Mouse (Mus musculus) liver, embryonic 12.5 days (tissue): ENCODE measurements at regions not wholly inside any gene's neighbourhood (a gene's known extent, or its start where the extent isn't known, plus 50 kb on each side); places are given as distances from the start of the nearest gene placed in this dataset.

Experiments
- ATAC-seq: fragments of 200-750 bp; cut with Nextera tagmentation; 2 replicates; pipeline ENCODE4 v1.8.0; 2017; ENCODE audit warnings: moderate number of reproducible peaks, mild to moderate bottlenecking, moderate library complexity
- H3K27ac ChIP-seq: fragments of 300-500 bp; sonication (generic); 2 replicates; pipeline ENCODE4 v1.5.1; 2016; ENCODE audit warnings: mild to moderate bottlenecking
- H3K27me3 ChIP-seq: fragments of 300-500 bp; sonication (generic); replicated peaks from 2 replicates; pipeline ENCODE4 v1.6.1; 2016; ENCODE audit warnings: mild to moderate bottlenecking, moderate library complexity
- H3K36me3 ChIP-seq: fragments of 300-500 bp; sonication (generic); 2 replicates; pipeline ENCODE4 v1.6.1; 2016; ENCODE audit warnings: mild to moderate bottlenecking, moderate library complexity
- H3K4me1 ChIP-seq: fragments of 300-500 bp; sonication (generic); 2 replicates; pipeline ENCODE4 v1.6.1; 2016
- H3K4me2 ChIP-seq: fragments of 300-500 bp; sonication (generic); 2 replicates; pipeline ENCODE4 v1.6.1; 2016; ENCODE audit warnings: mild to moderate bottlenecking, moderate library complexity
- H3K4me3 ChIP-seq: fragments of 300-500 bp; sonication (generic); 2 replicates; pipeline ENCODE4 v1.5.1; 2016; ENCODE audit warnings: mild to moderate bottlenecking, moderate library complexity
- H3K9ac ChIP-seq: fragments of 300-500 bp; sonication (generic); 2 replicates; pipeline ENCODE4 v1.6.1; 2016; ENCODE audit warnings: mild to moderate bottlenecking, moderate library complexity
- H3K9me3 ChIP-seq: fragments of 300-500 bp; sonication (generic); replicated peaks from 2 replicates; pipeline ENCODE4 v1.6.1; 2016; ENCODE audit warnings: mild to moderate bottlenecking, moderate library complexity
- WGBS: fragments of 180-500 bp; shearing (Covaris S2); methylation state at CpG from one replicate; pipeline ENCODE4 v1.1.7; 2016; ENCODE audit not compliant: insufficient replicate concordance; 5-methylcytosine and 5-hydroxymethylcytosine counted together

DNA sequence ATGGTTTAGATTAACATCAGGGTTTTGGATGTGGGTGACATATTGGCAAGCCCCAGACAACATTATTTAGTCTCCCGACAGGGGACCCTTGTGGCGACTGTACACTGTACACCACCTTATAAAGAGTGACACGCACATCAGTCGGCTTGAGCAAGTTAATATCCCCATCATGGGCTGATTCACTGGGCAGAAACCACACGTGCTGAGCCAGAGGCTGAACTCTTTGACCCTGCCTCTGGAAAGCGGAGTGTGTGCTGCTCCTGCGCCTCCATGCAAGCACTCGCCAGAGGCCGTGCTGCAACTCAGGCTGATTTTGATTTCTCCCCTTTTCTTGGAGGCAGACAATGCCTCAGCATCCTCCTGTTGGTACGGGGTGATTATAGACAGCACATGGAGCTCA lies 125.2 kb upstream of the Msx2 start:
- H3K36me3 ChIP-seq = no peaks in the 10 kb centered on the region
- no peak for ATAC-seq
- WGBS = 69% methylated on average over 10 of the region's 10 CpGs
- H3K4me3 ChIP-seq = no peak overlapping the region
- 0 out of 2 replicates have a peak, but pooled peaks cover 4% of the 10 kb centered on the region for H3K27me3 ChIP-seq
- H3K9ac ChIP-seq = no peak overlapping the region
- H3K9me3 ChIP-seq = no peaks in the 10 kb centered on the region
- no peak overlapping the region for H3K4me2 ChIP-seq
- no peak overlapping the region for H3K27ac ChIP-seq
- no peaks in the 10 kb centered on the region for H3K4me1 ChIP-seq

DNA sequence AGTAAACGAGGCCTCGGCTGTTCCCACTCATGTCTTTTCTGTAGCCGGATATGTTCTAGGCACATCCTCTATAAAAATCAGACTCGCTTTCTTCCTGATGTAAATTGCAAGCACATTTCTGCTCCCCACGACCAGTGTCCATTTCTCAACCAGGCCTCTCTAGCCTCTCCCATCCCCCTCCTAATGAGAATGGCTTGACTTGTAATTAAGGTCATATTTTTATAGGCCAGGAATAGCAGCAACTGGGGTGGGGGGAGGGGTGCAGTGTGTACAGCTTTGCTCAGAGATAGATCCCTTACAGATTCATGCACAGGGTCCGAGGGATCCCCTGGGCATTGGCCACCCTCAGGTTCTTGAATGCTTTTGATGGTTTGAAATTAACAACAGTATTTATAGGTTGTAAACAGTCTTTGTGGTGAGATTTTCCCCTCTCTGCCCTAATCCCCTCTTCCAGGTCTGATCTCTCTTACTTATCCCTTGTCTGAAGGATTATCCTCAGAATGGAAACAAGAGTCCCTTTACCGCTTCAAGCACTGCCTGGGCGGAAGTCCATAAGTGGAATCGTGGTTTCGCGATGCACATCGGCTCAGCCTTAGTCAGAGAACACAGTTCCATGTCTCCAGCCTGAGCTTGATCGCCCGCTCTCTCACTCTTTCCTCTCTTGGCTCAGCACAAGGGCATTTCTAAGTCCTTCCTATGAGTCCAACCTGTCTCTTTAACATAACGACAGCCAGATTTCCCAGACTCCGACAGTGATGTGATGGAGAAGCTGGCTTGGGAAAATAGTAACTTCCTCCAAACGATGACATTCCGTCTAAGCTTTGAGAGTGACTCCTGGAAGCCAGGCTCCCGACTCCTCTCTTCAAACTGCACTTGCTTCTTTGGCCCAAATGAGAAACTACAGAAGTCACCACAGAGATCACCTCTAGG lies 124.3 kb upstream of the Msx2 start:
- H3K4me3 ChIP-seq = no peak overlapping the region
- no peaks in the 10 kb centered on the region for H3K9me3 ChIP-seq
- no peaks in the 10 kb centered on the region for H3K27me3 ChIP-seq
- no peaks in the 10 kb centered on the region for H3K36me3 ChIP-seq
- no peak overlapping the region for H3K27ac ChIP-seq
- no peak overlapping the region for H3K9ac ChIP-seq
- WGBS = 74% methylated on average over 19 of the region's 19 CpGs
- no peaks in the 10 kb centered on the region for H3K4me1 ChIP-seq
- ATAC-seq = no peak
- H3K4me2 ChIP-seq = no peak overlapping the region

DNA sequence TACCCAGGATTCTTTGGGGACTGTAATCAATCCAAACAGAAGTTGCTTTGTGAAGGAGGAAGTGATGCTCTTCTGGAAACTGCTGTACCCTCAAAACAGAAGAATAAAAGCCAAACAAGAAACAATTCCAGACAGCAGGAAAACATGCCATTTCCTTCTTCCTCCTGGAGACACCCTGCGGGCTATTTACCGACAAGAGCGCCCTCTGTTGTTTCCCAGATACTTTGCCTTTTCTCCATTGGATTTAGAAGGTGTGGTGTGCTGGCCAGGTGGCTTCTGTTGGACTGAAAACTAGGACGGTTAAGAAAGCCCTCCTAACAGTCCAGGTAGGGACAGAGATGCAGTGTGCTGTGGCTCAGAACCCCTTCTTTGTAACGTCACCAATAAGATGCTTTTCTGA lies 119.9 kb upstream of the Msx2 start:
- Histone ChIP-seq H3K27ac (no peak overlapping the region), H3K9me3 (no peaks in the 10 kb centered on the region), H3K4me3 (no peak overlapping the region), H3K27me3 (no peaks in the 10 kb centered on the region), H3K9ac (no peak overlapping the region), H3K4me1 (no peaks in the 10 kb centered on the region), H3K4me2 (no peak overlapping the region), H3K36me3 (no peaks in the 10 kb centered on the region)
- WGBS = 9% methylated on average over 5 of the region's 5 CpGs
- ATAC-seq = no peak

DNA sequence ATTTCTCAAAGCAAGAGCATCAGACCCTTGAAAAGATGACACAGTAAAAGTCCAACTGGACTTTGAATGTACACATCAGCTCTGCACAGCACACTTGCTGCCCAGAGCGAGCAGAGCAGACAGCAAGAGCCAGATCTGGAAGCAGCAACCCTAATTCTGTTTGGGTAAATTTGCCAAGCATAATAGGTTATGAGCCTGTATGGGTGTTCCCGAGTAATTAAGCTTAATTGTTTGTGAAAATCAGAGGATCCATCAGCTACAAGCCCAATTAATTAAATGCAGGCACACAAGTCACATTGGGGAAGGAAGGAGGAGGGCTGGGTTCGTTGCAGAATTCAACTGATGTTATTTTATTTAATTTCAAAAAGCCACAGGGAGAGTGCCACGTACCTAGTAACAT lies 113.9 kb upstream of the Msx2 start:
- H3K36me3 ChIP-seq = no peaks in the 10 kb centered on the region
- H3K27ac ChIP-seq = no peak overlapping the region
- no peaks in the 10 kb centered on the region for H3K4me1 ChIP-seq
- H3K9ac ChIP-seq = no peak overlapping the region
- H3K4me3 ChIP-seq = no peak overlapping the region
- no peaks in the 10 kb centered on the region for H3K9me3 ChIP-seq
- WGBS = 53% methylated on average over 4 of the region's 4 CpGs
- H3K4me2 ChIP-seq = no peak overlapping the region
- H3K27me3 ChIP-seq = no peaks in the 10 kb centered on the region
- ATAC-seq = no peak

DNA sequence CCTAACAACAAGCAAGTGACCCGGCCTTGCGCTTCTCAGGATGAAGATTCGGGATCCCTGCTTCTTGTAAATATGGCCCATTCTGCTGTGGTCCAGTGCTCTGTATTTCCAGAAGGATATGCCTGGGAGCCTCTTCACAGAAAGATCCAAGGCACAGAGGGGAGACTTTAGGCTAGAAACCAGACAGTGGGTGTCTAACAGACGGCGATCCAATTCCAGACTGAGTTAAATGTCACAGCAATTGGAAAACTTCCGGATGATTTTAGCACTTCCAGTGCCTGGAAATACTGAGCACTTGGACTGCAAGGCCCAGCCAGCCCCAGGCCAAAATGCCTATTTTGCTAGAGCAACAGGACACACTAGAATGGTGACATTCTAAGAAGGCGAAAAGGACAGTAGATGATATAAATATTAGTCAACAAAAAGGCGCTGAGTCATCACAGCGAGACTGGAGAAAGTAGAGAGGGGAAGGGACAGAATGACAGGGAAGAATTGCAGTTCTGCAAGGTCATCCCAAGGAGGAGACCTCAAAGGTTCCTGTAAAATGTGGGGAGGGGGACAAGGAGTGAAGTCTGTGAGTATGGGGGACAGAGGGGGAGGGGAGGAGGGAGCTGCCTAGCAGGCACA lies 111.7 kb upstream of the Msx2 start:
- H3K4me1 ChIP-seq = no peaks in the 10 kb centered on the region
- H3K4me2 ChIP-seq = no peak overlapping the region
- no peak overlapping the region for H3K27ac ChIP-seq
- H3K36me3 ChIP-seq = no peaks in the 10 kb centered on the region
- H3K9me3 ChIP-seq = peaks cover 10% of the 10 kb centered on the region; the same call in 1 of the 2 replicates
- H3K27me3 ChIP-seq = no peaks in the 10 kb centered on the region
- WGBS = 67% methylated on average over 9 of the region's 9 CpGs
- no peak overlapping the region for H3K9ac ChIP-seq
- no peak overlapping the region for H3K4me3 ChIP-seq
- ATAC-seq = no peak

DNA sequence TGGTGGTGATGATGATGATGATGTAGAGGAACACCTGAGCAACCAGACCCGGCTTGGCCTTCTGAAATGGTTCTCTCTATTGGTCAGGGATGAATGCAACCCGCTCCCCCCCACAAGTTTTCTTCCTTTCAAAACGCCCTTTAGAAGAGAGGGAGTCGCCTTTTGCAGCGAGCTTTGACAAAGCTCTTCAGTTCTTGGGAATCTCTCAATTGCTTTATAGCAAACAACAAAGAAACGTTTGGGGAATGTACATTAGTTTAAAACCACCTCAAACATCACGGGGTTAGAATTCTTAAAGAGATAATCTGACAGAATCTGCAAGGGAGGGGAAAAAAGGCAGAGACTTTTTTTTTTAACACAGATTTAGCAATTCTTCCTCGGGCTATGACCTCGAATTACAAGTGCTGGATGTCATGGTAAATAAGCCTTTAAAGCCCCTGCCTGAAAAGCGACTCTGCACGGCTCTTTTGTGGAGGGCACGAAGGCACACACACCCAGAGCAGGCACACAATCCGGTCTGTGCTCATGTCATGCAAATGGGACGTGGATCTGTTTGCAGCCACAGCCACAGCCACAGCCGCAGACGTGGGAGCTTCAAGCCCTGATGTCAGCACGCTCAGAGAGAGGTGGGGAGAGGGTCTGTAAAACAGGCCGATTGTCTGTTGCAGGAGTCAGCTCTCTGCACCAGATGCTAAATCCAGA lies 81.2 kb upstream of the Msx2 start:
- 54% methylated on average over 18 of the region's 18 CpGs for WGBS
- Histone ChIP-seq H3K9me3 (no peaks in the 10 kb centered on the region), H3K27me3 (no peaks in the 10 kb centered on the region), H3K27ac (no peak overlapping the region), H3K36me3 (no peaks in the 10 kb centered on the region), H3K4me3 (no peak overlapping the region), H3K4me2 (no peak overlapping the region), H3K9ac (no peak overlapping the region), H3K4me1 (0 out of 2 replicates have a peak, but pooled peaks cover 4% of the 10 kb centered on the region)
- ATAC-seq = no peak

DNA sequence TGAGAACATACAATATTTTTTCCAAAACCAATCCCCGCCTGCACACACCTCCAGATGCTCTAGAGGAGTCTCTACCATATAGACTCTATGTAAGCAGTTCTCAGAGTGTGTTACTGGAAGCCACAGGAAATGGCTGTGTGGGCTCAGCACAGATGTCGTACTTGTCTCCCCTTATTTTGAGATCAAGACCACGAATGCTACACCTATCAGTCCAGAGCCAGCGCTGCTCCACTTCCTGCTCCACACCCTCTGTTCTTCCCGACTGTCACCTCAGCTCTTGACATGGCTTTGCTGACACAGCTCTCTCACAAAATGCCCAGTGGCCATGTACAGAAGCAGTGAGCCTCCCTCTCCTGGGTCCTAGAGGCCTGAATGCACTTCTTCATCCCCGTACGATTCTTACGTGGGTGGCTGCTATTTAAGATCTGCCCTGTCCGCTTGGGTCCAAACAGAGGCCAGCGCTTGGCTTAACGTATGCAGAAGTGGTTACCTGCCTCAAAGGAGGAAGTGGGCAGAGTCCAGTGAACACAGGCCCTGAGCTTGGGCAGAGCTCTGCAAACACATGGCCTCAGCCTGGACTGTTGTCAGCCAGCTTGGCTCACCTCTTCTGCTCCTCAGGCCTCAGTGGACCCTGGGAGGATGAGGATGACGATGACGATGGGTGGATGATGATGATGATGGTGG lies 80.5 kb upstream of the Msx2 start:
- WGBS = 27% methylated on average over 13 of the region's 13 CpGs
- H3K27ac ChIP-seq = no peak overlapping the region

DNA sequence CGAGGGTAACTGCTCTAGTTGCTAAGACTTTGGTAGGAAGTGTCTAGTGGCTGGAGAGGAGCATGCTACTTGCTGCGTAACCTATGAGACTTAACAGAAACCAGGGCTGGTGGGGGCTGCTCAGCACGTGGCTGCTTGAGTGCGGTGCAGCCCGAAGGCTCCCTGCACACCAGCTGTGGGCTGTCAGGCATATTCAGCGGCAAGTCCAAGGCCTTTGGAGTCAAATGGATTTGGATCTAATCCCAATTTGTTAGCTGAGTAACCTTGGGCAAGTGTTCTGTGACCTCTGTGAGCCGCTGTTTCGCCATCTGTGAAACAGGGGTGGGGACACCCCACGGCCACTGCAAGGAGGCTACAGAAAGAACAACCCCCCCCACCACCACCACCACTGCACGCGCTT lies 75.5 kb upstream of the Msx2 start:
- no peak for ATAC-seq
- 62% methylated on average over 11 of the region's 11 CpGs for WGBS
- H3K27me3 ChIP-seq = no peaks in the 10 kb centered on the region

More for the DNA sequence above, 80.5 kb upstream of the Msx2 start:
- Histone ChIP-seq H3K4me3 (no peak overlapping the region), H3K9ac (no peak overlapping the region), H3K36me3 (no peaks in the 10 kb centered on the region), H3K4me1 (0 out of 2 replicates have a peak, but pooled peaks cover 4% of the 10 kb centered on the region), H3K27me3 (no peaks in the 10 kb centered on the region), H3K9me3 (no peaks in the 10 kb centered on the region), H3K4me2 (no peak overlapping the region)
- peak; percentile 49 for ATAC-seq

DNA sequence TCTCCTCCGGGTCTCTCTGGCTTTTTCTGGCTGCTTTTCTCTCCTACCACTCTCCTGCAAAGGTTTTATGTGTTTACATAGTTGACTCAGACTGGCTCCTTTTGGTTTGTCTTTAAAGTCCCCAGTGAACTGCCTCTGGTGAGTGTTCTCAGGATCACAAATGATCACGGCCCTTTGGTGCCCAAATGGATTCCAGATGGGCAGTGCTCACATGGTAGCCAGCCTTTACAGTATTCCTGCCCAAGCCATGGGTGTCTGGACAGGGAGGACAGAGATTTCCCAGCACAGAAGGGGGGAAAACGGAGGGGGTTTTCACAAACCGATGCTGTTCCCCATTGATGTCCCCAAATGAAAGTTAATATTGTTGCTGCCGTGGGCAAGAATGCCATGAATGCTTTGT lies 70.4 kb upstream of the Msx2 start:
- Histone ChIP-seq H3K4me1 (no peaks in the 10 kb centered on the region), H3K36me3 (no peaks in the 10 kb centered on the region), H3K27ac (no peak overlapping the region), H3K4me2 (no peak overlapping the region), H3K27me3 (no peaks in the 10 kb centered on the region), H3K4me3 (no peak overlapping the region), H3K9me3 (no peaks in the 10 kb centered on the region), H3K9ac (no peak overlapping the region)
- no peak for ATAC-seq
- 67% methylated on average over 5 of the region's 5 CpGs for WGBS

More for the DNA sequence above, 75.5 kb upstream of the Msx2 start:
- Histone ChIP-seq H3K4me1 (no peaks in the 10 kb centered on the region), H3K36me3 (no peaks in the 10 kb centered on the region), H3K4me3 (no peak overlapping the region), H3K9ac (no peak overlapping the region), H3K4me2 (no peak overlapping the region), H3K27ac (no peak overlapping the region), H3K9me3 (no peaks in the 10 kb centered on the region)

DNA sequence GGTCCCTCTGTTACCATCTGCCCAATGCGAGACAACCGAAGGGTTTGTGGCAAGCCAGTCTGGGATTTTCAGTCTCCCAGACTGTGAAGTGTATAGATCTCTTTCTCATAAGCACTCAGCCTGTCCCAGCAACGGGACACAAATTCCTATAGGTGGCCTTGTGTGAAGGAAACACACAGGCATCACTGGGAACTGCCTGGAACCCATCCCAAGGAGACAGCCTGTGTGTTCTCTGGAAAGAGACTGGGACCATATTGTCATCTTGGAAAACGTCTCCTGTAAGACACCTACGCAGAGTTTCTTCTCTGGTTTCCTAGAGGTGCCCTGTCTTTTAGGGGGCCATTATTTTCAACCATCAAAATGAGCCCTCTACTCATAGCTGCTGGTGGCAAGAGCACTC lies 66.9 kb upstream of the Msx2 start:
- H3K9me3 ChIP-seq = no peaks in the 10 kb centered on the region
- no peak overlapping the region for H3K4me2 ChIP-seq
- H3K4me3 ChIP-seq = no peak overlapping the region
- H3K27me3 ChIP-seq = 0 out of 2 replicates have a peak, but pooled peaks cover 4% of the 10 kb centered on the region
- 60% methylated on average over 5 of the region's 5 CpGs for WGBS
- H3K36me3 ChIP-seq = no peaks in the 10 kb centered on the region
- H3K4me1 ChIP-seq = no peaks in the 10 kb centered on the region
- H3K27ac ChIP-seq = no peak overlapping the region
- no peak for ATAC-seq
- H3K9ac ChIP-seq = no peak overlapping the region

DNA sequence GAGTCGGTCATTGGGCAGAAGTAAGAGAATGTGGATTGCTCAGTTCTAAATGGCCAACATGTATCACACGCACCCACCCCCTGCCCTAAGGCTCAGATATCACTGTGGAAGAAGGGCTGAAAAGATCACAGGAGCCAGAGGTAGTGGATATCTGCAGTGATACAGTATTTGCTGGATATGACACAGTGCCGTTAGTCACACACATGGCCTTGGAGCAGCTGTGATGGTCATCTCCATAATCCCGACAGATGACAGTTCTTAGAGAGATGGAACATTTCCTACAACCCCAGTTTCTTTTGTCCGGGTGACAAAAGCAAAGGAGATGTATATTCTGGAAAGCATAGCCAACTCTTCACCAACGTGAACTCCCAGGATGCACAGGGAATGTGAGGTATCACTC lies 65.1 kb upstream of the Msx2 start:
- no peaks in the 10 kb centered on the region for H3K36me3 ChIP-seq
- H3K27ac ChIP-seq = no peak overlapping the region
- H3K4me2 ChIP-seq = no peak overlapping the region
- 74% methylated on average over 6 of the region's 6 CpGs for WGBS
- H3K9ac ChIP-seq = no peak overlapping the region
- no peaks in the 10 kb centered on the region for H3K4me1 ChIP-seq
- peaks cover 7% of the 10 kb centered on the region; the same call in 1 of the 2 replicates for H3K27me3 ChIP-seq
- H3K4me3 ChIP-seq = no peak overlapping the region
- no peaks in the 10 kb centered on the region for H3K9me3 ChIP-seq
- ATAC-seq = no peak
